Mouse (Mus musculus) ES-Bruce4 (cell line): Measurements from ENCODE around the gene Arhgef17. TPM values are rescaled to one million over a fixed set of nuclear protein-coding genes. Genes with fewer than 3 reads are reported as not detected.

Experiments
- H3K27ac ChIP-seq: 2 replicates; pipeline ENCODE4 v1.5.1; 2012; ENCODE audit warnings: low read length, inconsistent platforms; ENCODE audit not compliant: insufficient read depth
- H3K27me3 ChIP-seq: 2 replicates; pipeline ENCODE4 v1.6.1; 2012; ENCODE audit warnings: mild to moderate bottlenecking, low read length, inconsistent platforms; ENCODE audit not compliant: control insufficient read depth, poor library complexity, insufficient read depth, severe bottlenecking
- H3K36me3 ChIP-seq: 2 replicates; pipeline ENCODE4 v1.6.1; 2012; ENCODE audit warnings: inconsistent platforms, mild to moderate bottlenecking, low read length, moderate library complexity; ENCODE audit not compliant: control insufficient read depth, poor library complexity, insufficient read depth, severe bottlenecking
- H3K4me1 ChIP-seq: one replicate; pipeline ENCODE4 v1.8.1; 2011; ENCODE audit warnings: low read length; ENCODE audit not compliant: control insufficient read depth, insufficient read depth
- H3K4me3 ChIP-seq: 2 replicates; pipeline ENCODE4 v1.5.1; 2011; ENCODE audit warnings: low read depth, mild to moderate bottlenecking, low read length
- H3K9ac ChIP-seq: 2 replicates; pipeline ENCODE4 v1.6.1; 2012; ENCODE audit warnings: low read depth, mild to moderate bottlenecking, inconsistent platforms; ENCODE audit not compliant: poor library complexity, severe bottlenecking
- H3K9me3 ChIP-seq: replicated peaks from 2 replicates; pipeline ENCODE4 v1.6.1; 2012; ENCODE audit warnings: mild to moderate bottlenecking, low read length, inconsistent platforms; ENCODE audit not compliant: control insufficient read depth, poor library complexity, insufficient read depth, severe bottlenecking
- CTCF ChIP-seq: IDR thresholded peaks from one replicate; pipeline ENCODE4 v1.8.1; 2011; ENCODE audit warnings: low read depth, low read length
- EP300 ChIP-seq: IDR thresholded peaks from 2 replicates; pipeline ENCODE4 v1.6.1; 2011; ENCODE audit warnings: low read depth, low read length; ENCODE audit not compliant: insufficient read depth
- POLR2A ChIP-seq: IDR thresholded peaks from one replicate; pipeline ENCODE4 v1.8.1; 2011; ENCODE audit warnings: low read length; ENCODE audit not compliant: insufficient read depth
- polyA plus RNA-seq: library from polyadenylated mRNA; stranded (reverse); fragments of >200 nt; gene quantifications from 2 replicates; pipeline ENCODE4 v1.2.4, GENCODE M21; 2011; ENCODE audit warnings: low read depth; ENCODE audit not compliant: missing spikeins, insufficient read depth, insufficient read length

The Arhgef17 gene
- polyA plus RNA-seq, 1 experiment = 21.0 TPM

- no peak overlapping the region for H3K9ac ChIP-seq
- no peaks in the 10 kb centered on the region for H3K36me3 ChIP-seq
- TF ChIP-seq EP300 (no peak), POLR2A (no peak)
- peaks cover 1% of the 10 kb centered on the region for H3K4me1 ChIP-seq
- H3K27me3 ChIP-seq = no peaks in the 10 kb centered on the region
- no peaks in the 10 kb centered on the region for H3K9me3 ChIP-seq
- H3K27ac ChIP-seq = no peak overlapping the region
- H3K4me3 ChIP-seq = no peak overlapping the region
These were observed 2.1 kb downstream of the Arhgef17 start for GRCm38 (mm10) chr7:100929639-100930303.

GRCm38 (mm10) chr7:100928456-100928855 is 3.5 kb downstream of the Arhgef17 start:
- Histone ChIP-seq H3K9ac (no peak overlapping the region), H3K27ac (no peak overlapping the region), H3K27me3 (no peaks in the 10 kb centered on the region), H3K4me3 (no peak overlapping the region), H3K9me3 (no peaks in the 10 kb centered on the region), H3K4me1 (peaks cover 3% of the 10 kb centered on the region), H3K36me3 (no peaks in the 10 kb centered on the region)
- no peak for TF ChIP-seq CTCF
- no peak for TF ChIP-seq POLR2A
- no peak for TF ChIP-seq EP300

- no peaks in the 10 kb centered on the region for H3K9me3 ChIP-seq
- H3K9ac ChIP-seq = no peak overlapping the region
- H3K4me3 ChIP-seq = no peak overlapping the region
- H3K27ac ChIP-seq = no peak overlapping the region
- TF ChIP-seq EP300 (no peak), POLR2A (no peak), CTCF (no peak)
- H3K36me3 ChIP-seq = no peaks in the 10 kb centered on the region
- peaks cover 3% of the 10 kb centered on the region for H3K4me1 ChIP-seq
- no peaks in the 10 kb centered on the region for H3K27me3 ChIP-seq
These were observed 4.5 kb downstream of the Arhgef17 start for GRCm38 (mm10) chr7:100927287-100928000.

- Histone ChIP-seq H3K27me3 (no peaks in the 10 kb centered on the region), H3K4me1 (peaks cover 3% of the 10 kb centered on the region), H3K9ac (no peak overlapping the region), H3K27ac (no peak overlapping the region), H3K36me3 (no peaks in the 10 kb centered on the region), H3K9me3 (no peaks in the 10 kb centered on the region), H3K4me3 (no peak overlapping the region)
- TF ChIP-seq EP300 (no peak), CTCF (no peak), POLR2A (no peak)
These were observed 5.5 kb downstream of the Arhgef17 start for GRCm38 (mm10) chr7:100926311-100926923.

GRCm38 (mm10) chr7:100924674-100925445 is 7.0 kb downstream of the Arhgef17 start:
- H3K9me3 ChIP-seq = no peaks in the 10 kb centered on the region
- peak overlapping the region; percentile 23; the same call in 1 of the 2 replicates for H3K27ac ChIP-seq
- H3K4me1 ChIP-seq = peaks cover 3% of the 10 kb centered on the region
- no peak for TF ChIP-seq POLR2A
- TF ChIP-seq CTCF = no peak
- 0 out of 2 replicates have a peak, but pooled peaks have one; percentile 14 for TF ChIP-seq EP300
- H3K4me3 ChIP-seq = no peak overlapping the region
- no peaks in the 10 kb centered on the region for H3K27me3 ChIP-seq
- peak overlapping the region; percentile 24; the same call in 1 of the 2 replicates for H3K9ac ChIP-seq
- no peaks in the 10 kb centered on the region for H3K36me3 ChIP-seq
